Mouse (Mus musculus): Measurements from ENCODE around the gene Tmem35b. TPM values are rescaled to one million over a fixed set of nuclear protein-coding genes. Genes with fewer than 3 reads are reported as not detected.
"Not testable (repeated sequence)": the region's sequence is repeated elsewhere in the genome, so short reads cannot be mapped to it uniquely, and the experiment has no call there.

Gene Tmem35b
- polyA plus RNA-seq (2012; rRNA removed): 26.4 and 29.1 TPM in 2 replicates

DNA sequence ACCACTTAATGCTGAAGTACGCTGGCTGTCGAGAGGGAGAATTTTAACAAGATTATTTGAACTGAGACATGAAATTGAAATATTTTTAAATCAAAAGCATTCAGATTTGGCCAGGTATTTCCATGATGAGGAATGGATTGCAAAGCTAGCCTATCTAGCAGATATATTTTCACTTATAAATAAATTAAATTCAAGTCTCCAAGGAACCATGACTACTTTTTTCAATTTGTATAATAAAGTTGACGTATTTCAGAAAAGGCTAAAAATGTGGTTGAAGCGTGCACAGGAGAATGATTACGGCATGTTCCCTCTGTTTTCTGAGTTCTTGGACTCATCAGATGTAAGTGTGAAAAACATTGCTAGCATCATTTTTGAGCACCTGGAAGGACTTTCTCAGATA, at the start of gene Tmem35b:
Gene Tmem35b, plus strand, starts transcription at position 301 of the 400 bp plus-strand sequence.
- DNase-seq (ENCODE audit: low read depth): no peak

DNA sequence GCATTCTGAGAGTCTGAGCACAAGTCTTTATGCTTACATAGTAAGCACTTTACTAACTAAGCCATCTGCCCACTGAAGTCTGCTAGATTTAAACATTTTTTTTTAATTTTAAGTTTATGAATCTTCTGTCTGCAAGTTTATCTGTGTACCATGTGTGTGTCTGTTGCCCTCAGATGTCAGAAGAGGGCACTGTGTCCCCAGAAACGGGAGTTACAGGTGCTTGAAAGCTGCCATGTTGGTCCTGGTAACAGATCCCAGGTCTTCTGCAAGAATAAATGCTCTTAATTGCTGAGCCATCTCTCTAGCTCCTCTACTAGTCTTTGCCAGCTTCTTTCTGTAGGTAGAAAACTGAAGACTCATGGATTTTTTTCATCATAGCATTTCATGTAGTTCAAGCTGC, 48.6 kb upstream of the Tmem35b start:
- DNase-seq (ENCODE audit: low read depth): no peak

DNA sequence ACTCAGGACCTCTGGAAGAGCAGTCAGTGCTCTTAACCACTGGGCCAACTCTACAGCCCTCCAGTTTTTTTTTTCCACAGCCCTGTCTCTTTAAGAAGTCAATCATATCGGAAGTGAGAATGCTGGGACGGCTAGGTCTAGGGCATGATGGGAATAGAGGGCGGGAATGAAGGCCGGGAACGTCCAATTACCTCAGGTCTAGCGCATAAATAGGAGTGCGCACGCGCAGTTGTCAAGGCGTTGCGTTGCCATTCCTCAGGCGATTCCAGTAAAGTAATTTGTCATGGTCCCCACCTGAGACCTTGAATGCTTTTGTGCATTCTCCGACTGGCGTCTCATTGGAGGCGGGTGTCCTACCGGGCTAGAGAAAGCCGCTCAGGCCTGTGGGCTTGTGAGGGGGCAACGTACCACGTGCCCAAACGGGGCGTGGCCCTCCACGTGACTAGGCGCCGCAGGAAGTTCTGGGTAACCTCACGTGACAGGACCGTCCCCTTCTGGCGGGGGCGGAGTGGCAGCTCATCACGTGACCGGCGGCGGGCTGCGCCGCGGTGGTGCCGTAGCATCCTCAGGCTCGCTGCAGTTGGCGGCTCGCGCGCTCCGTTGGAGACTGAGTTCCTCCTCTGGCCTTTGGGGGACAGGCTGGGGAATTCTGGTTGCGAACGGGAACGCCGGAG, 46.5 kb upstream of the Tmem35b start, which contains the start of gene Zmym6:
Gene Zmym6, plus strand, starts transcription at position 509 of the 674 bp plus-strand sequence.
- DNase-seq (ENCODE audit: low read depth): peak; percentile 59

- DNase-seq (ENCODE audit: low read depth): no peak
These were observed 42.7 kb upstream of the Tmem35b start for GRCm38 (mm10) chr4:127080806-127081205.

DNA sequence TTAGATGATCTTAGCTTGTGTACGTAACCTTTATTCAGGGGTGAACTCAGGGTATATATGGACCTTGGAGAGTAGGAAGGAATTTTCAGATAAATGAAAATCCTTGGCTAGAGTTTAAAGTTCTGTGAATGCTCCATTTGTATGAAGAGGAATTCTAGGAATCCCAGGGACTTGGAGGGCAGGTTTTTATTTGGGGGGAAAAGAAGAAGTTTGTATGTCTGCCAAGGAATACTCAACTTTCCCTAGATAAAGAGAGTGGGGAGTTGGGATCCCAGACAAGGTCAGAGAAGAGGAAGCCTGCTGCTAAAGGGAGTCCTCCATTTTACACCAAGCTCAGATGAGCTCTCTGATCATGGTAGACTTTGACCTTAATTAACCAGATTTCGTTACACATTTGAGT, 40.4 kb upstream of the Tmem35b start:
- DNase-seq (ENCODE audit: low read depth): no peak

- peak; percentile 64 for DNase-seq (ENCODE audit: low read depth)
These were observed 37.7 kb upstream of the Tmem35b start for GRCm38 (mm10) chr4:127085761-127086160.

DNA sequence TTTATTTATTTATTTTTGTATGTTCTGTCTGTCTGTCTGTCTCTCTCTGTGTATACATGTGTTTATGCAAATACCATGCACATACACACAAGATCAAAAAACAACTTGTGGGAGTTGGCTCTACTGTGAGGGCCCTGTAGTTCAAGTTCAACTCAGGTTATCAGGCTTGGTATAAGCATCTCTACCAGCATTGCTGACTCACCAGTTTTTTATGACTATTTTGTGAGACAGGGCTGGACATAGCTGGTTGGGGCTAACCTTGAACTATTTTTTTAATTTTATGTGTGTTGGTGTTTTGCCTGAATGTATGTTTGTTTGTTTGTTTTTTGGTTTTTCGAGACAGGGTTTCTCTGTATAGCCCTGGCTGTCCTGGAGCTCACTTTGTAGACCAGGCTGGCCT, 32.3 kb upstream of the Tmem35b start:
- no peak for DNase-seq (ENCODE audit: low read depth)

DNA sequence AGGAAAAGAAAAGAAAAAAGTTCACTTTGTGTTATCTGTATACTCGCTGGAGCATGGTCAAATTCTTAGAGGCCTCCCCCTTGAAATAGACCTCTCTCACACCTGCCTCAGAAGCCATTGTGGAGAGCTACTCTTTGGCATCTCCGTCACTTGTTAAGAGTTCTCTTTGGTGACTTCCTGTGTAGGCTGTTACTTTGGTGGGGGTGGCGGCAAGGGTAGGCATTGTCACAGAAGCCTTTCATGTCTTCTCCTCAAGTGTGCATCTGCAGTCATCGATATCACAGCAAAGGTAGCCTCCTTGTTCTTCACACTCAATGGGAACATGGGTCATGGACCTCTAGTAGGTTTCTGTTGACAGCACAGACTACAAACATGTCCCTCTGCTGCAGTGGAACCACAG, 28.4 kb upstream of the Tmem35b start:
- DNase-seq (ENCODE audit: low read depth): no peak

DNA sequence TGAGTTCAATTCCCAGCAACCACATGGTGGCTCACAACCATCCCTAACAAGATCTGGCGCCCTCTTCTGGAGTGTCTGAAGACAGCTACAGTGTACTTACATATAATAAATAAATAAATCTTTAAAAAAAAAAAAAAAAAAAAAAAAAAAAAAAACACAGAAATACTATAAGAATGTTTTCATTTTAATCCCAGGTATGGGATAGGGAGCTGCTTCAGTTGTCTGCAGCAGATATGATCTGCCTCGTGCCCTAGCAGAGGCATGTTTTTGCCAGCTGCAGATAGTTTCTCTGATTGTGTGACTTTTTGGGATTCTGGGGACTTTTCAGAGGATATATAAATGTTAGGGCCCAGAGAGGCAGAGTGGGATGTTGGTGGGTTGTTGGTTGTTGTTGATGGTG, 23.9 kb upstream of the Tmem35b start:
- not testable (repeated sequence) for DNase-seq (ENCODE audit: low read depth)

GRCm38 (mm10) chr4:127107566-127107965, 15.9 kb upstream of the Tmem35b start:
- no peak for DNase-seq (ENCODE audit: low read depth)

DNA sequence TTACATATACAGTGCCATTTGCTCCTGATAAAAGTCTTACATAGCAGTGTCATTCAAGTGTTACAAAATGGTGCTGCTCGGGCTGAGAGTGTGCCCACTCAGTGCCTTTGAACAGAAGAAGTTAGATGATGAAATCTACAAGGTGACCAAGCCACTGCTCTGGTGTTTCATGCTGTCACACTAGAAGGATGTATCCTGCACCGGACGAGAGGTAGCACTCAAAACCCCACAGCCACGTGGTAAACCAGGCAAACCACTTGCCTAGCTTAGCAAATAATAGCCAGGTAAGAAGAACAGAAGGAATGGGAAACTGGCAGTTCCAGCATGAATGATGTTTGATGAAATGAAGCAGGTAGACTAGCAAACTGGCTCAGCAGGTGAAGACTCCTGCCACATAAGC, 12.9 kb upstream of the Tmem35b start:
- no peak for DNase-seq (ENCODE audit: low read depth)

DNA sequence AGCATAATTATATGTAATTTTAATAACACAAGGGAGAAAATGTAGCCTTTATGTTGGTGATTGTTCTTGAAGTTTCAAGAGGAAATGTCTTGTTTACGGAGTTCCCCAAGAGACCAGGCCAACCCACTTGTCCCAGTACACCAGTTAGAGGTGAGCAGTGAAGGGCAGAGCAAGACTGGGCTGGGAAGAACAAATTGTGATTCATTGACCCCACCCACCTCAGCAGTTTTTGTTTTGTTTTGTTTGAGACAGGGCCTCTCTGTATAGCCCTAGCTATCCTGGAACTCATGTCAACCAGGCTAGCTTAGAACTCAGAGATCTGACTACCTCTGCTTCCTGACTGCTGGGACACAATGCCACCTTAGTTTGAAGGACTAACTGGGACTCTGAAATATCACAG, 840 bp downstream of the Tmem35b start:
- DNase-seq (ENCODE audit: low read depth): no peak

GRCm38 (mm10) chr4:127125834-127126463, 2.5 kb downstream of the Tmem35b start:
- DNase-seq (ENCODE audit: low read depth): peak; percentile 34

- DNase-seq (ENCODE audit: low read depth): no peak
These were observed 11.2 kb downstream of the Tmem35b start for GRCm38 (mm10) chr4:127134687-127135086.

- DNase-seq (ENCODE audit: low read depth): no peak
These were observed 14.1 kb downstream of the Tmem35b start for GRCm38 (mm10) chr4:127137591-127137990.

- DNase-seq (ENCODE audit: low read depth): no peak
These were observed 15.0 kb downstream of the Tmem35b start for GRCm38 (mm10) chr4:127138486-127138885.

GRCm38 (mm10) chr4:127150031-127150430, 26.5 kb downstream of the Tmem35b start:
- no peak for DNase-seq (ENCODE audit: low read depth)

GRCm38 (mm10) chr4:127153345-127153744, 29.9 kb downstream of the Tmem35b start:
- no peak for DNase-seq (ENCODE audit: low read depth)

DNA sequence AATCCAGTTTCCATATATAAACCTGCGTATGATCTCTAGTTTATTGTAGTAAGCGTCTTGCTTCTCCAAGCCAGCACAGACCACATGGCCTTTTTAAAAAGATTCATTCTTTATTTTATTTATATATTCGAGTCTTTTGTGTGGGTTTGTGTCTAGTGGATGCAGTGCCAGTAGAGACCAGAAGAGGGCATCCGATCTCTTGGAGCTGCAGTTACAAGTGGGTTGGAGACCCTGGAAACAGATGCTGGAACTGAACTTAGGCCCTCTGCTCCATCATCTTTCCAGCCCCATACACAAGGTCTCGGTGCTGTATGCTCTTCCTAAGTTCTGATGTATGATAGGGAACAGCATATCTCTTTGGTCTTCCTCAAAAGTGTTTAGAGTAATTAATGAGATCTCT, 32.3 kb downstream of the Tmem35b start:
- no peak for DNase-seq (ENCODE audit: low read depth)

DNA sequence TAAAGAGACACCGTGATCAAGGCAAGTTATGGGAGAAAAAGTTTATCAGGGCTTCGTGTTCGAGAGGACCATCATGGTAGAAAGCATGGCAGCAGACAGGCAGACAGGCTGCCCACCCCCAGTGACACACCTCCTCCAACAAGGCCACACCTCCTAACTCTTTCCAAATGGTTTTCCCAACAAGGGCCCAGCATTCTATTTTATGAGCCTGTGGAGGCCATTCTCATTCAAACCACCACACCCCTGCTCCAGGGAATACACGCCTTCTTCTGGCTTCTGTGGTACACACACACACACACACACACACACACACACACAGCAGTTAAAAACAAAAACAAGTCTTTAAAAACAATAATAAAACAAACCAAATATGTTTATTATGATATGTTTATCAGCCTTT, 34.3 kb downstream of the Tmem35b start:
- no peak for DNase-seq (ENCODE audit: low read depth)

DNA sequence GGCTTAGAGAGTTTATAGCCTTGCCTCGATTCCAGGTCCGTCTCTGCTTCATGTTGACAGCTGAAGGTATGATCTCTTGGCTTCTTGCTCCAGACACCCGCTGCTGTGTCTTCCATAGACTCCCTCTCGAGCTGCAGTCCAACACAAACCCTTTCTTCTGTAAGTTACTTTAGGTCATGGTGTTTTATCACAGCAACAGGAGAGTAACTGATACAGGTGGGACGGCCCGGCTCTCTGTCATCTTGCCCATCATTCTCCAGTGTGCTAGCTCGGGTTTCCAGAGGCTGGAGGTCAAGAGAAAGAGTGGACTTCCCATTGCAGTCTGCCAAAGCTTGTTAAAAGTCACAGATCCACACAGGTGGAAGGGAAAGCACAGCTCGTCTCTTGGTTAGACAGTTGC, 40.4 kb downstream of the Tmem35b start:
- DNase-seq (ENCODE audit: low read depth): no peak

DNA sequence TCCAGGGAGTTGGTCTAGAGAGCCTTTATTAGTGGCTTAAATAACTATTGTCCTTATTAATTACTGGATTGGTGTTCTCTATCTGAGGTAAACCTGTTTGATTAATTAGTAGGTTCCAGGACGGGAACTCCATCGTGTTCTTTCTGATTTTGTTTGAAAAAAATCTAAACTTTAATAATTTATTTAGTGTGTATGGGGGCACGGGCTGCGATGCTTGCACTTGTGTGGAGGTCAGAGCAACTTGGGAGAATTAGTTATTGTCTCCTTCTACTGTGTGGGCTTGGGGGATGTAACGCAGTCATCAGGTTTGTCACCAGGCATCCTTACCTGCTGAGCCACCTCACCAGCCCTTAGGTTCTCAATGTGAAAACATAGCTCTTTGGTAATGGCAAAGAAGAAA, 43.6 kb downstream of the Tmem35b start:
- DNase-seq (ENCODE audit: low read depth): no peak

DNA sequence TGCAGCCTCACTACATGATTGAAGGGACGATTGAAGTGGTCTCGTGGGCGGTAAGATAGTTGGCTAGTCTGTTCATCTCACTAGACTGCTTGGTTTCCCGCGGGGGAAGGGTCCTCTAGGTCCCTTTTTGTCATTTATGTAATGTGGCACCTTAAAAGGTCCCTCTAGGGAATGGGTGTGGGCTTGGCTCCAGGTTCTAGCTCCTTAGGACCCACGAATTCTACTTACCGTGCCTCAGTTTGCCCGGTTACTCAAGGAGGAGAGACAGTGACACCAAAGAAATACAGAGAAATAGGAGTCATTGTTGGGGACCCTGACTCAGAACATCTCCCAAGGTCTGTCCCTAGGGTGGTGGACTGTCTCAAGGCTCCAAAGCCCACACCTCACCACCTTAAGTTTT, 44.2 kb downstream of the Tmem35b start:
- DNase-seq (ENCODE audit: low read depth): no peak

Measured in gonadal fat pad, adult 2 months (tissue).